Mouse (Mus musculus) right cerebral cortex, postnatal 14 days (tissue): ENCODE measurements around the gene Gm3667.
"Not testable (repeated sequence)": the region's sequence is repeated elsewhere in the genome, so short reads cannot be mapped to it uniquely, and the experiment has no call there.

Experiments used
- DNase-seq: peaks from one replicate; pipeline ENCODE4 v3.0.0; 2022

Gm3667 gene

DNA sequence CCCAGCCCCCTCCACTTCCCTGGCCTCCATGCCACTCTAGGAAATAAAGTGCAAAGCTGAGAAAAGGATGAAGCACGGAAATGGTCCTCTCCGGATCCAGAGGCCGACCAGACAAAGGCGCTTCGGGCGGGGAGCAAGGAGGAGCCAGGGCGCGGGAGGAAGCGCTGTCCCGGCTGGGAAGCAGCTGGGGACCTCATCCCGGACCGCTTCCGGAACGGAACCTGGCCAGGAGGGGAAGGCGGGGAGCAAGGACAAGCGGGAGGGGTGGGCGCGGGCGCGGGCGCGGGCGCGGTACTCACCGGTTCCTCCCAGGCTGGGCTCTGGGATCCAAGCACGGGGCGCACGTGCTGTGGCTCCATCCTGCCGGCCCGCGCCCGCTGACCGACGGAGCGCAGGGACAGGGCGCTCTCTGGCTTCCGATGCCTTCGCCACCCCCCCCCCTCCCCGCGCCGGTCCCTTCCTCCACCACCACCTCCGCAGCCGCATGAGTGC, at the start of gene Gm3667:
Gene Gm3667 (minus strand): TSS at position 442 of the 492 bp plus-strand sequence.
- peak; percentile 3 for DNase-seq

- DNase-seq = peak; percentile 4
Measured at GRCm38 (mm10) chr14:6899881-6900280, 10.1 kb upstream of the Gm3667 start.

- not testable (repeated sequence) for DNase-seq
Measured at GRCm38 (mm10) chr14:6888811-6889210, 951 bp downstream of the Gm3667 start.

DNA sequence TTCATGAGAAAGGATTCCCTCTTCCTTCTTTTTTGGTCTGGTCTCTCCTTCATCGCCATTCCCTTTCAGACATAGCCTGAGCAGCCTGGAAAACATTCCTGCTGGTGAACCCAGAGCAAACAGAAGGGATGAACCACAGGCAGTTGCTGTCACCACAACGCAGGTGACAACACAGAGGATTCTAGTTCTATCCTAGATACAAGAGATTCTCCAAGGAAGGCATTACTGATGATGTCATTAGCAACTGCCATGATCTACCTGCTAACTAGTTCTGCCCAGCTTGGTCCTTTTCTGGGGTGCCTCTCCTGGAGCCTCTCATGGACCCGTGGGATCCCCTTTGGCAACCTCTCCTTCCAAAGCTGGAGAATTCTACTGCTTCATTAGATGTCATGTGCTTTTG, 49.6 kb downstream of the Gm3667 start, which contains the start of gene Gm3642:
Gene Gm3642 (minus strand): TSS at position 101 of the 400 bp plus-strand sequence.
- not testable (repeated sequence) for DNase-seq

DNA sequence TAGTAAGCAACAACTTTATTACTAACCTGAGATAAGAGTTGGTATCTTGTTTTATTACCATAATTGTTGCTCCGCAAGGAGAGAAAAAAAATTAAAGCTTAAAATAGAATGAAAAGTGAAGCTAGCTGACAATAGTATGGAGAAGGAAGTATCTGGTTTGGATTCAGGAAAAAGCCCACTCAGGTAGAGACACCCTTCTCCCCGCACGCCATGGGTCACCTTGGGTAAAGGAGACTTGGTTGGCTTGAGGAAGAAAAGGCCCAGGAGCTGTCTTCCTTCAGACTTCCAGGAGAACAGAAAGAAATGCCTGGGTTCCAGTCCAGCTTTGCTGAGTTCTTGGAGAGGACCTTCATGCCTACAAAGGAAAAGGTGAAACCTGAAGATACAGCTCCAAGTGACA, 66.5 kb downstream of the Gm3667 start:
- DNase-seq = not testable (repeated sequence)
